Mouse (Mus musculus) mesoderm, embryonic 11.5 days (tissue): ENCODE measurements around the gene Gbp3.
"Not testable (repeated sequence)": the region's sequence is repeated elsewhere in the genome, so short reads cannot be mapped to it uniquely, and the experiment has no call there.

Experiments used
- DNase-seq: peaks from one replicate; pipeline ENCODE4 v3.0.0-alpha.2; 2012; ENCODE audit warnings: low read depth, low spot score

Gbp3 gene

DNA sequence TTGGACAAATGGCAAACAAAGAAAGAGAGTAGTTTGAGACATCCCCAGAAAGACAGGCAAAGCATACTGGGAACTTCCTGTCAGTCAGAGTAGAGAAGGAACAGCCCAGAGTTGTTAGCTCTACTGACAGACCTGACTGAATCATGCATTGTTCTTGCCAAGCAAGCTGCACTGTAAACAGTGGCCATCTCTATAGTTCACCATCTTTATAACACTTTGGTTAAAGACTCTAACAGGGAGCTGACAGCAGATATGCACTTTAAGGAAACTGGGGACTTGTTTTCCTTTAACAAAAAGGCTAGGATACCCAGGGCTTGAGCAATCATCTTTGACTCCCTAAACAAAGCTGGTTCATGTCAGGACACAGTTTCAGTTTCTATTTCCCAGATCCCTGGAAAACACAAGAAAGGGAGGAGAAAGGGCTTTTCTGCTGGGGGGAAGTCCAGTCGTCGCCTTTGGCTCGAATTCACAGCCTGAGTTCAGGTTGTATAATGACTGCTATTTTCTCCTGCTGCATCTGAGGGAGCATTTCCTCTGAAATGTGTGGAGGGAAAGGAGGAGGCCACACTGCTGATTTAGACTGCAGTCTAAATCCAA is at the start of gene Gbp3:
Gene Gbp3 (plus strand): TSS at position 395 of the 597 bp plus-strand sequence.
- no peak for DNase-seq

DNA sequence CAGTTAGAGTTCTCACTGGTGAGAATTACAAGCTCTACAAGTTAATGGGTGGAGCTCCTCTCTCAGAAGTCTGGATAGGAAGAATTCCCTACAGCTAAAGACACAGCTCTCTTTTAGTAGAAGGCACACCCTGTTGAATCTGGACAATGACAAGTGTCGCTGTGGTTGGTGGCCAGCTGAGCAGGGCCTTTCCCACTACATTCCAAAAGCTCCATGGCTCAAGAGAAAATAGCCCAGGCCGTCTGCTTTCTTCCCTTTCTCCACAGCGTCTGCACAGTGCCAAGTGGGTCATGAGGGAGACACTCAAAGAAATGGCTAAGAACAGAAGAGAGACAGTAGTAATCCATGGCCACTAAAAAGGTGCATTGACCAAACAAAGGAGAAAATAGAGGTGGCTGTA is 31.7 kb upstream of the Gbp3 start:
- no peak for DNase-seq

DNA sequence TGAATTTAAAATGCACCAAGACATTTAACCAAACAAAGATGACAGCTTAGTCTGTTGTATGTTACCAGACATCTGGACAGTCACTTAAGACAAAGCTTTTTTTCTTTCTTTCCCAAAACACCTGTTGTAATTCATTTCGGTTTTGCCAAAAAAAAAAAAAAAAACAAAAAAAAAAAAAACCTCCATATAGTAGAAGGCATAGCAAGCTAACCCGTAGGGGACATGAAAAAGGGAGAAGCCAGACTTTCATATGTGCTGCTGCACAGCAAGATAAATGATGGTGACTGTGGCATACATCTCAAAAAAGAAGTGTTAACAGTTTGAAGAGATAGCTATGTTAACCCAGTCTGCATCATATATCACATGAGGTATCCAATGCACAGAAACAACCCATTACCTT is 30.2 kb upstream of the Gbp3 start:
- no peak for DNase-seq

DNA sequence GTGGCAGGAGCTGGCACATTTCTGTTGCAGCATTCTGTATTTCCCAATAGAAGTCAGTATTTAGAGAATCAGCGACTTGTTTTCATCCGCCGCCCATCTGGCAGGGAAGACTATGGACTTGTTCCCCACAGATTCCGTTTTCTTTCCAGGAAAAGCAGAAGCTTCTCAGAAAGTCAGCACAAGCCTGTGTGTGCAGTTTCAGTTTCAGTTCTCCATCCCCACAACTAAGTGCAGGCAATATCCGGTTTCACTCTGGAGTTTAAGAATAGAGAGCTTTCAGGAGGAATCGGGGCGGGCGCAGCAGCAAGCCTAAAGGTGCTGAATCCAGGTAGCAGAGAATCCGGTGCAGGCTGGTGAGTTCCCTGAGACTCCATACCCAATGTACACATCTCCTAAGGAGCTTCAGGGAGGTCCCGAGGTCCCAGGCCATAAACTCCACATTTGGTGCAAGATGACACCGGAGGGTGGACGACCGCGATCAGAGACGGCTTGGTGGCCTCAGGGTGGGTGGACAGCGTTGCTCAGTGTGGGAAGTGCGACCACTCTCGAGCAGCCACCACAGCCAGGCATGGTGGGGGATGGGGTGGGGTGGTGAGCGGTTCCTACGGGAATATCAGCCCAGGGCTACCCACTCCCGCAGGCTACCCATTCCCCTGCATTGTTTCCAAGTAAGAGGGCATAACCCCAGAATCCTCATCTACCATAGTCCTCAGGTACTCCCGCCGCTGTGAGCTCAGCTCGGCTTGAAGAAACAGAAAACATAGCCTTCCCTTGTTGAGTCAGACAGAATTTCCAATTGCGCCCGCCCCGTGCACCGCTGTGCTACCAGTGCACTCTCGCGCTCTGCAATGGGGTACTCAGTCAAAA is 29.5 kb upstream of the Gbp3 start, which contains the start of gene Gbp7:
Gene Gbp7 (plus strand): TSS at position 256 of the 867 bp plus-strand sequence.
- DNase-seq, result peak; percentile 52

DNA sequence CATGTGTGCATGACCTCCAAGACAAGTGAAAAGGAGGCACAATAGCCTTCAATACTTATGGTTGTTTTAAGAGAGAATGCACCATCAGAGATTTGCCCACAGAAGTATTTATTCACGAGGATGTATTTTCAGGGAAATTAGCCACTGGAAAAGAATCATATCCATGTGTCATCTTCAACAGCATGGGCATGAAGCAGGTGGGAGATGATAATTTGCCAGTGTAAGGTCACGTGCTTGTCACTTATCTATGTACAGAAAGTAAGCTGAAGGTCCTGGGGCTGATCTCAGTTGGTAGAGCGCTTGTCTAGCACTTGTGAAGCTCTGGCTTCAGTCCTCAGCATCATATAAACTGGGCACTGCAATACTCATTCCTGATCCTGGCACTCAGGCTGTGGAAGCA is 28.2 kb upstream of the Gbp3 start:
- DNase-seq, result no peak

DNA sequence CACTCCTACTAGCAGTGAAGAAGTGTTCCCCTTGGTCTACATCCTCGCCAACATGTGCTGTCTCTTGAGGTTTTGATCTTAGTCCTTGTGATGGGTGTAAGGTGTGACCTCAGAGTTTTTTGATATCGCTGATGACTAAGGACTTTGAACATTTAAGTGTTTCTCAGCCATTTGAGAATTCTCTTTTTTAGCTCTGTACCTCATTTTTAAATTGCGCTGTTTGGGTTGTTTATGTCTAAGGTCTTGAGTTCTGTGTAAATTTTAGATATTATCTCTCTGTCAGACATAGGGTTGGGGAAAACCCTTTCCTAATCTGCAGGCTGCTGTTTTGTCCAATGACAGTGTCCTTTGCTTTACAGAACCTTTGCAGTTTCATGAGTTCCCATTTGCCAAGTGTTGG is 26.6 kb upstream of the Gbp3 start:
- DNase-seq, result no peak

DNA sequence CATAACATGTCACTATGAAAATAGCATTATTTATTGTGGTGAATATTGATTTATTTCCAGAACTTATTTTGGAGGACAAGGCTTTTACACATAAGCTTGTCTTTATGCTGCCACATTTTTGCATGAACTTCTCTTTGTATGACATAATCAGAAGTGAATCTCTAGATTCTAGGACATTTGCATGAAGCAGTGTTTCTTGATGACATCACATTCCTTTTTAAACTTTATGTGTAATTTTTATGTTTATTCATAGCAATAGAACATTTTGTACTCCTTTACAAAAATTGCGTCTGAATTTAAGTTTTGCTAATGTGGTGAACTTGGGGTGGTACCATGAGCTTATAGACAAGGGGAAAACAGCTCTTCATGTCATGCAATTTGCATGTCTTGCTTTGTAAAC is 24.2 kb upstream of the Gbp3 start:
- DNase-seq, result no peak

DNA sequence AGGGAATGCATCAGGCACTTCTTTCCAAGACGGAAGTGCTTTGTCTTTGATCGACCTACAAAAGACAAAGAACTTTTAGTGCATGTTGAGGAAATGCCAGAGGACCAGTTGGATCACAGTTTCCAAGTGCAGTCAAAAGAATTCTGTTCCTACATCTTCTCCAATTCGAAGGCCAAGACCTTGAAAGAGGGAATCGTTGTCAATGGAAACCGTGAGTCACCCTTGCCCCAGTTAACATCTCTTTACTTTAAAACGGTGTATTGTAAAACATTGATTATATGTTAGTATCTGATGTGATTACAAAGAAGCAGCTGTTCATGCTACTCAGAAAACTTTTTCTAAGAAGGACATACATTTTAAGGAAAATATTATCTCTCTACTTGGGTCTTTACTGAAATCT is 18.4 kb upstream of the Gbp3 start:
- DNase-seq, result no peak

DNA sequence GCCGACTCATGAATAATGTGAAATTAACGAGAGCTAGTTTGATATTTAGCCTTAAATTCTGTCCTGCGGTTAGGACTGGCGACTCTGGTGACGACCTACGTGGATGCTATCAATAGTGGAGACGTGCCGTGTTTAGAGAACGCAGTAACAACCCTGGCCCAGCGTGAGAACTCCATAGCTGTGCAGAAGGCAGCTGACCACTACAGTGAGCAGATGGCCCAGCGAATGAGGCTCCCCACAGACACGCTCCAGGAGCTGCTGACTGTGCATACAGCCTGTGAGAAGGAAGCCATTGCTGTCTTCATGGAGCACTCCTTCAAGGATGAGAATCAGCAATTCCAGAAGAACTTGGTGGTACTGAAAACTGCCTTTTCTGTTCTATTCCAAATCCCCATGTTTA is 17.1 kb upstream of the Gbp3 start:
- not testable (repeated sequence) for DNase-seq

DNA sequence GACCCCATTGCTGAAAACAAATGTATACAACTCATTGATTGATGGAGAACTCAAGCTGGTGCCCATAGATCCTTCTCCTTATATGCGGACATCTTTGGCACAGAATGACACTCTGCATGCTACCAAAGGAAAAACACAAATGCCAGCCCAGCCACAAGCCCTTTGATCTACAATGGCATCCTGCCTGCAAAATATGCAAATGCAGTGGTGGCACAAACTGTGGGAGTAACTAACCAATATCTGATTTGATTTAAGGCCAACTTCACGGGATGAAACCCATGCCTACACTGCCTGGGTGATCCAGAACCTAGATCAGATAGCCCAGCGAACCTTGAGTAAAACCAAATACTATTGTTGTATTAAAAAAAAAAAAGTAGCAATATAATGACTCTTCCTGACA is 13.1 kb upstream of the Gbp3 start:
- no peak for DNase-seq

DNA sequence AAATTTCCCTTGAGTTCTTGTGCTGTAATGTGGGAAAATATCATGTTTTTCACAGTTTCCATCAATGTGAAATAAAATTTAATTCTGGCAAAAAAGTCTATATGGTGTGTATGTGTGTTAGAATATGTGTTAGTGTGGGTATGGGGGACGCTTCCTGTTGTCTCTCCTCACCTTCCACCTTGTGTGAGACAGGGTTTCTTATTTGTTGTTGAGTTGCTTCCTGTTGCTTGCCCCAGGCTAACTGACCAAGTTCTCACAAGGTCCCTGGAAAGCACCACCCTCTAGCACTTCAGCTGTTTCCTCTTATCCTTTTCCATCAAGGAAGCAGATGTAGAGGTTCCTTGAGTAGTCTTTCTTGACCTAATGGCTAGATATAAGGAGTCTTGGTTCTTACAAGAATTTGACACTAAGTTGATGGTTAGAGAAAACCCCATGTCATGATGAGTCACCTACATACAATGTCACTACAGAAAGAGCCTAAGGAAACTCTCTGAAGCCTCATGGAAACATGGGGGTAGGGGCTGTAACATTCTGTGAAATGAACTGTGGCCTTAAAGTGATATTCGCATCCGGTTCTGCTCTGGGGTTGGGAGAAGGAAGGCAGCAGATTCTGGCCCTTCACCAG is 9.7 kb upstream of the Gbp3 start:
- DNase-seq, result no peak

DNA sequence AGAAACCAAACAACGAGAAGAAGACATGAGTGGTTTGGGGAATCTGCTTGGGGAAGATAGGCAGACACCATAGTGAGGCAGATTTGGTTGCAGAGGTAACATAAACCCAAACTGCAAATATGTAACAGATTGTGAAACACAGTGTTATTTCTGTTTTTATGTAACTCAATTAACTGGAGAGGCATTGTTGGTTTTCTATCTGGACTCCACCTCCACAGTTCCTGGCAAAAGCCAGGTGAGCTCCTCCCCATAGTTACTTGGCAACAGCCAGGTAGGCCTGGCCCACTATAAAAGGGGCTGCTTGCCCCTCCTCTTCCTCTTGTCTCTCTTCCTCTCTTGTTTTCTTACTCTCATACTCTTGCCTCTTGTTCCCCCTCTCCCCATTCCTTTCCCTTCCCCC is 5.2 kb upstream of the Gbp3 start:
- DNase-seq, result no peak

DNA sequence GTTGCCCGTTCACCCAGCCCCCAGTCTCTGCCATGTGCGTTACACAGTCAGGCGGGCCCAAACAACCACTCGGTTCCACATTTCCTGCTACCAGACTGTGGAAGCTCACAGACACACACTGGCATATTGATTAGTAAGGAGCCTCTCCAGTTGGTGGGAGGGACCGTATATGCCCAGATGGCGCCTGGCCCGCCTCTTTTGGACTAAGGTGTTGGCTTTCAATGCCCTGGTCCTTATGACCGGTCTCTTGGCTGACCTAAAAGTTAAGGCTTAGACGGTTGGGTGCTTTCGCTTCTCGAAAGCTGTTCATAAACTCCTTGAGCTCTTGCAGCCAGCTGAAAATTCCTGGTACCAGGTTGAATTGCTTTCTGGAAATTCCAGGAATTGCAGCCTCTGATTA is 4.2 kb upstream of the Gbp3 start:
- DNase-seq, result no peak

DNA sequence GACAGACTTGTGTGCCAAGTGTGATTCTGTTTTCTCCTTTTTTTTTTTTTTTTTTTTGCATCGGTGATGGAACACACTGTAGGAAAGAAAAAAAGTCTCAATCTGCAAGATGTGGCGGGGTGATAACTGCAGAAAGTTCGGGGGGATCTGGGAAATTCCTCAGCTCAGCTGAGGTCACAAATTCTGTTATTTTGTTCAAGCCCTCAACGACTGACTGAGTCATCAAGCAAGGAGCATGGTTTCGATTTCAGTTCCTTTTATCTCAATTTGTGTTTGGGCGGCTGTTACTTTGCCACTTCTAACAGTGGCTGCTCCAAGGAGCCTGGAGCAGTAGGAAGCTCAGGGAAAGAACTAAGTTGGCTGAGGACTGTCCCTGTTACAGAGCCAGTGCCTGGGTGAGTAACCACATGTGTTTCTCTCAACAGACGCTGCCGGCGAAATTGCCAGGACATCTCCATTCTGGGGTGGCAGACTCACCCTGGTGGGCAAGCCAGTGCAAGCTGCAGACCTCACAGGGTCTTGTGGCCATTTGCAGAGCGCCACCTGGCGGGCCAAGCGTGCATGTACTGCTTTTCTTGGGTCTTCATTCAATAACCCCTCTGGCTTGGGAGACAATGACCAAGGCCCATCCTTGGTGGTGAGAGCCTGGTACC is 596 bp downstream of the Gbp3 start:
- peak; percentile 89 for DNase-seq

DNA sequence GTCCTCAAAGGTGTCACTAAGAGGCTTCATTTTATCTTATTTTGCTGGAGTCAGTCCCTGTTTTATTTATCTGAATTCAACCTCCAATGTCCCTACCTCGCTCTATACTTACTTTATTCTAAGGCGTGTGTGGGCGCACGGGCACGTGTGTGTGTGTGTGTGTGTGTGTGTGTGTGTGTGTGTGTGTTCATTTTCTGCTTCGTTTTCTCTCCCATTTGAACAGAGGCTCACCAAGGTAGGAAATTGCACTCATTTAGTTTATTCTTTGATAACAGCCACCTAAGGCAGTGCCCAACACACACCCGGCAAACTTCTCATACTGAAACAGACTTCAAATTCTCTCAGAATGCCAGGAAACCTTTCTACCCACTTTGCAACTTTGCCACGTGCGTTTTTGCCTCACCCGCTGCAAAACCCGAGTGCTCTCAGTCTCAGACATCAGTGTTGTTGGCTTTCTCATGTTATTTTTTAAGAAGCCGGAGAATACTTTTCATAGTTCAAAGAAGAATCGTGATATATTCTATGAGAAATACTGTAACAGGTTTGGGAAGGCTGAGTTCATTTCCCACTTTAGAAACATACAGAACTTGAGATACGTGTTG is 1.3 kb downstream of the Gbp3 start:
- no peak for DNase-seq

DNA sequence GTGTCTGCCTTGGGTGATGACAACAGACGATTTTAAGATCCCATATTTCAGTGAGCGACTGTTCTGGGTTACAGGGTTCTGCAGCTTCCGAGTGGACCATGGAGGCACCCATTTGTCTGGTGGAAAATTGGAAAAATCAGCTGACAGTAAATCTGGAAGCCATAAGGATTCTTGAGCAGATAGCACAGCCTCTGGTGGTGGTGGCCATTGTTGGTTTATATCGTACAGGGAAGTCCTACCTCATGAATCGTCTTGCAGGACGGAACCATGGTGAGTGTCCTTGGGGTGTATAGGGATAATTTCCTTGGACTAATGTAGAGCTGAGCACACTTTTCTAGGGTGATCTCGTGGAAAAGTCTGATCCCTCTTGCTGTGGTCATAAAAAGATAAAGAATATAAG is 1.8 kb downstream of the Gbp3 start:
- no peak for DNase-seq

DNA sequence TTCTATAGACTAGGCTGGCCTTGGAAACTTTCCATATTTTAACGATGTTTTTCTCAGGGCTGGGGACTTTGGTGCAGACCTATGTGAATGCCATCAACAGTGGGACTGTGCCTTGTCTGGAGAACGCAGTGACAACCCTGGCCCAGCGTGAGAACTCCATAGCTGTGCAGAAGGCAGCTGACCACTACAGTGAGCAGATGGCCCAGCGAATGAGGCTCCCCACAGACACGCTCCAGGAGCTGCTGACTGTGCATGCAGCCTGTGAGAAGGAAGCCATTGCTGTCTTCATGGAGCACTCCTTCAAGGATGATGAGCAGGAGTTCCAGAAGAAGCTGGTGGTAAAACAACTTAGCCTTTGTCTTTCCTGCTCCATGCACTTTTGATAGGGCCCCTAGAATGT is 7.7 kb downstream of the Gbp3 start:
- not testable (repeated sequence) for DNase-seq

DNA sequence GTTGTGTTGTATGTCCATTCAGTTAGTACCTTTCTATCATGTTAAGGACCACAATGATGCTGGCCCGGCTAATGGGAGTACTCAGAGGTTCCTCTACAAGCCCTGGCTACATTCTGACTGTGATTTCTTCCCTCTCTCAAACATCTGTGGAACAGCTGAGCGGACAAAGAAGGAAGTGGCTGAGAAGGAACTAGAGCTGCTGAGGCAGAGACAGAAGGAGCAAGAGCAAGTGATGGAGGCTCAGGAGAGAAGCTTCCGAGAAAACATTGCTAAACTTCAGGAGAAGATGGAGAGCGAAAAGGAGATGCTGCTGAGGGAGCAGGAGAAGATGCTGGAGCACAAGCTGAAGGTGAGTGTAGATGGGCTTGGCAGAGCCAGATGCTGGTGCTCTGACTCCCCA is 10.9 kb downstream of the Gbp3 start:
- DNase-seq, result no peak

DNA sequence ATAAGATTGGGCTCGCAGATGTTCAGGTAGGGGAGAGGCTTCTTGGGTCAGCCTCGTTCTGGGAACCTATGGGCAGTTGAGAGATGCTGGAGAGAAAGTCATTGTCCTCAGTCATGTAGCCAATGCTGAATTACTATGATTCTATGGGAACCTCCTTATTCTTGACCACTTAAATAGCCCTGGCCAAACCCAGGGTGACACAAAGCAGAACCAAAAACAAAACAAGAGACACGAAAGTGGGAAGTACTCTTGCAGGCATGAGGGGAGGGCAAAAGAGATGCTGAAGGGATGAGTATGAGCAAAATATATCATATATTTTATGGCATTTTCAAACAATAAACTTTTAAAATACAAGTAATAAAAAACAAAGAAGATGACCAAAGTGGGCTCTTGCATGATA is 17.3 kb downstream of the Gbp3 start:
- no peak for DNase-seq

DNA sequence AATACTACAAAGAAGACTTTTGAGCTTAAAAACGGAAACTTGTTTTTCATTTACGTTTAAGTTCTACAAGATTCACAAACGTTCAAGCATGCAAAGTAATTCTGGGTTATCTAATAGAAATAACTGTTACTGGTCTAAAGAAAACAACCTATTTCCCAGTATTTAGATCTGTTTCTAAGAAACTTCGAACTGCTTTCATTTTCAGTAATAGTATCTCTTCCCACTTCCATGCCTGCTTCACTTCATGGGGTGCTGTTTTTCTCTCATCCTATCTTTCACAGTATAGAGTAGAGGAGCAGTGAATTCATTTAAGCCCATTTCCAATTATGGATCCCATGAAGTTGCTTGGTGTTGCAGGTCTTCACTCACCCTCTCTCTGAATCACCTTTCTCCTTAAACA is 18.5 kb downstream of the Gbp3 start:
- no peak for DNase-seq

DNA sequence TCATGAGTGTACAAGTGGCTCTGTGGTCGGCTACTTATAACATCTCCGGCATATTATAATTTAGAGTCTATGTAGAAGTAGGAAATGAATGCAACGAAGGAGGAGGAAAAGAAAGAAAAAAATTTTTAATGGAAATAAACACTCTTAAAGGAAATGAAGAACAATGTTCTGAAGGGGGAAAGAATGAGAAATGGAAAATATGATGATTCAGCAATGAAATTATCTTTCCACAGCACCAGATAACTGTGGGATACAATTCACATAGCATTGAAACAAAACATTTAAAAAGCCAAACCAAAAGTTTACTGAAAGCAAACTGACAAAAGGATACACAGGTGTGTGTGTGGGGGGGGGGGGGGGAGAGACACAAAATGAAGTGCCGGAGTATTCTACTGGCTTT is 23.2 kb downstream of the Gbp3 start:
- DNase-seq, result no peak

DNA sequence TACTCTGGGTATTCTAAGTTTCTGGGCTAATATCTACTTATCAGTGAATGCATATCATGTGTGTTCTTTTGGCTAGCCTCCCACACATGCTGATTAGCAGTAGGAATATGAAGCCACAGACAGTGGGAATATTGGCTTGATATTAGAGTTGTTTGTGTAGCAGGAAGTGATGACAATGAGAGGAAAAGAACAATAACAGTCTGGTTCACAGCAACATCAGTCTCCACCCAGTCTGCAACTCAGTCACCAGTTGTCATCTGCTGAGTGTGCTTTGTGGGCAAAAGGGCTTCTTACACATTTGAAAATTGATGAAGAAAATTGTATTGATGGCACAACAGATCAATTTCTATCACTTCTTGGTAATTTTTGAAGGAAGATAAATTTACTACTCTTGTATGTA is 27.6 kb downstream of the Gbp3 start:
- no peak for DNase-seq
